Mouse (Mus musculus) neural tube, embryonic 14.5 days (tissue): Measurements from ENCODE around the gene Rala. TPM values are rescaled to one million over a fixed set of nuclear protein-coding genes. Genes with fewer than 3 reads are reported as not detected.

Experiments
- ATAC-seq: fragments of 200-750 bp; cut with Nextera tagmentation; 2 replicates; pipeline ENCODE4 v1.8.0; 2017; ENCODE audit warnings: low read depth, mild to moderate bottlenecking, moderate TSS enrichment, moderate library complexity
- H3K27ac ChIP-seq: fragments of 300-500 bp; sonication (generic); 2 replicates; pipeline ENCODE4 v1.5.1; 2014; ENCODE audit warnings: low read depth, mild to moderate bottlenecking, control low read depth, low read length, moderate library complexity, mixed read lengths
- H3K27me3 ChIP-seq: fragments of 300-500 bp; sonication (generic); 2 replicates; pipeline ENCODE4 v1.6.1; 2014; ENCODE audit warnings: low read length; ENCODE audit not compliant: control insufficient read depth, insufficient read depth
- H3K36me3 ChIP-seq: fragments of 300-500 bp; sonication (generic); 2 replicates; pipeline ENCODE4 v1.6.1; 2014; ENCODE audit warnings: low read length, mixed read lengths; ENCODE audit not compliant: control insufficient read depth, insufficient read depth
- H3K4me1 ChIP-seq: fragments of 300-500 bp; sonication (generic); 2 replicates; pipeline ENCODE4 v1.6.1; 2014; ENCODE audit warnings: low read length; ENCODE audit not compliant: control insufficient read depth, insufficient read depth
- H3K4me2 ChIP-seq: fragments of 300-500 bp; sonication (generic); 2 replicates; pipeline ENCODE4 v1.6.1; 2014; ENCODE audit warnings: mild to moderate bottlenecking, low read depth, low read length, control low read depth
- H3K4me3 ChIP-seq: fragments of 300-500 bp; sonication (generic); 2 replicates; pipeline ENCODE4 v1.5.1; 2014; ENCODE audit warnings: low read depth, low read length, control low read depth, mixed read lengths
- H3K9ac ChIP-seq: fragments of 300-500 bp; sonication (generic); replicated peaks from 2 replicates; pipeline ENCODE4 v1.6.1; 2014; ENCODE audit warnings: low read depth, mild to moderate bottlenecking, control low read depth, low read length, mixed read lengths
- H3K9me3 ChIP-seq: fragments of 300-500 bp; sonication (generic); 2 replicates; pipeline ENCODE4 v1.6.1; 2016; ENCODE audit warnings: low read length; ENCODE audit not compliant: control insufficient read depth
- WGBS: fragments of 180-500 bp; shearing (Covaris S2); extraction: QIAGEN DNeasy Blood & Tissue Kit; methylation state at CpG from one replicate; pipeline ENCODE4 v1.1.7; 2014; 5-methylcytosine and 5-hydroxymethylcytosine counted together
- polyA plus RNA-seq: library from polyadenylated mRNA; unstranded; fragments of >200 nt; fragmentation: Nextera tagmentation; extraction: Ambion mirVana; gene quantifications from 2 replicates; pipeline ENCODE4 v1.2.1, GENCODE M21; 2014

The Rala gene
- polyA plus RNA-seq, 1 experiment from 2014 or later, result 224 TPM

DNA sequence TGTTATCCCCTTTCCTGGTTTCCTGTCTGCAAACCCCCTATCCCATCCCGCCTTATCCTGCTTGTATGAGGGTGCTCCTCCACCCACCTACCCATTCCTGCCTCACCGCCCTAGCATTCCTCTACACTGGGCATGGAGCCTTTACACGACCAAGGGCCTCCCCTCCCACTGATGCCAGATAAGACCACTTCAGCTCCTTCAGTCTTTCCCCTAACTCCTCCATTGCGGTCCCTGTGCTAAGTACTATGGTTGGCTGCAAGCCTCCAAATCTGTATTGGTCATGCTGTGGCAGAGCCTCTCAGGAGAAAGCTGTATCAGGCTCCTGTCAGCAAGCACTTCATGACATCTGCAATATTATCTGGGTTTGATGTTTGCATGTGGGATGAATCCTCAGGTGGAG, 42.6 kb downstream of the Rala start:
- ATAC-seq, result no peak
- WGBS, result 91% methylated on average over 4 of the region's 4 CpGs
- no peak overlapping the region for H3K4me2 ChIP-seq
- no peaks in the 10 kb centered on the region for H3K9me3 ChIP-seq
- H3K9ac ChIP-seq, result no peak overlapping the region
- H3K4me1 ChIP-seq, result peaks cover 7% of the 10 kb centered on the region
- H3K27me3 ChIP-seq, result no peaks in the 10 kb centered on the region
- H3K36me3 ChIP-seq, result no peaks in the 10 kb centered on the region
- H3K27ac ChIP-seq, result no peak overlapping the region
- H3K4me3 ChIP-seq, result no peak overlapping the region

DNA sequence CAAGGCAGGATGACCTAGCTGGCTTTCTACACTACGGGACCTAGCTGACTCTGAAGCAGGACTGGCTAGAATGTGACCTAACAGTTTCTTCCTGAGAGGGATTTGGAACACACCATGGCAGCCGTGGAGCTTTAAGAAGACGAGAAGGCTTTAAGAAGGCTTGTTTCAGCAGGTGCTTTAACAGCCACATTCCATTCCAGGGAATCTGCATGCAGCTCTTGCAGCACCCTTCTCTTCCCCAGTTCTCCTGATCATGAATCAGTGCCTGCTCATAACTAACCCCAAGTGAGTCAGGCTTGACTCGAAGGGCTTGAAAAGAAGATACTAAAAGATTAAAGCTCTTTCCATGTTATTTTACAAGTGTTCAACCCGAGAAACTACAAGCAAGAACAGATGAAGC, 43.4 kb downstream of the Rala start:
- H3K36me3 ChIP-seq, result no peaks in the 10 kb centered on the region
- H3K9me3 ChIP-seq, result no peaks in the 10 kb centered on the region
- no peak overlapping the region for H3K27ac ChIP-seq
- H3K27me3 ChIP-seq, result no peaks in the 10 kb centered on the region
- no peak overlapping the region for H3K9ac ChIP-seq
- H3K4me3 ChIP-seq, result no peak overlapping the region
- 91% methylated on average over 5 of the region's 5 CpGs for WGBS
- no peak overlapping the region for H3K4me2 ChIP-seq
- H3K4me1 ChIP-seq, result peaks cover 7% of the 10 kb centered on the region
- no peak for ATAC-seq

DNA sequence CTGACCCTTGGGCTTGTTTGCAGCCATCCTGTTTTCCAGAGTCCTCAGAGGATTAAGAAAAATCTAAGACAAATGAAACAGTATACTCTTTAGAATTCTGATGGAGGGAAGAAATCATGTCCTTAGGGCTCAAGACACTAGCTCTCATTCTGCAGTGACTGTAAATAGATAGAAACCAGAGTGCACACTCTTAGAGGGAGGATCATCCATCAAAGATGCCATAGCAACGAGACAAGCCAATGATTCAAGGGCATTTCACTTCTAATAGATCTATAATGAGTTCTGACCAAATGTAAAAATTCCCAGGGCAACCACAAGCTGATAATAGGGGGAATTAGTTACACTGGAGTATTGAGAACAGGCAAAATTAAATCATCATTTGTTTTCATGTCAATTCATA, 47.0 kb downstream of the Rala start:
- Histone ChIP-seq H3K9ac (no peak overlapping the region), H3K4me1 (peaks cover 7% of the 10 kb centered on the region), H3K4me2 (no peak overlapping the region), H3K9me3 (no peaks in the 10 kb centered on the region), H3K27me3 (no peaks in the 10 kb centered on the region), H3K36me3 (peaks cover 11% of the 10 kb centered on the region; the same call in 1 of the 2 replicates), H3K27ac (no peak overlapping the region), H3K4me3 (no peak overlapping the region)
- no peak for ATAC-seq
- 14% methylated on average over 1 of the region's 1 CpGs for WGBS

DNA sequence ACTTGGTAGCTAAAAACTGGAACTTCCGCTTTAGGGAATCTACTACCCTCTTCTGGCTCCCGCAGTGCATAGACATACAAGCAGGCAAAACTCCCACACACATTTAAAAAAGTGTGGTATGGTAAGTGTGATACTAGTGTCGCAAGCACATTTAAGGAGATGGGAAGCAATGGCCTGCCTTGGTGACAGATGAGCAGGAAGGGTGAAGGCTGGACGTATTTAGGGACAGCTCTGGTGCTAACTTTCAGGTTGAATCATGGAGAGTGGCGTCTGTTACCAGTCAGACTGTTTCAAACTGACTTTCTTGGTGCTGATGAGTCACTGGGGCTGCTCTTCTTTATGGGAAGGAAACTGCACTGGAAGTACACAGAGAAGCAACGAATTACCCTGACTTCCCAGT, 52.5 kb downstream of the Rala start:
- Histone ChIP-seq H3K27me3 (no peaks in the 10 kb centered on the region), H3K36me3 (peaks cover 29% of the 10 kb centered on the region)

DNA sequence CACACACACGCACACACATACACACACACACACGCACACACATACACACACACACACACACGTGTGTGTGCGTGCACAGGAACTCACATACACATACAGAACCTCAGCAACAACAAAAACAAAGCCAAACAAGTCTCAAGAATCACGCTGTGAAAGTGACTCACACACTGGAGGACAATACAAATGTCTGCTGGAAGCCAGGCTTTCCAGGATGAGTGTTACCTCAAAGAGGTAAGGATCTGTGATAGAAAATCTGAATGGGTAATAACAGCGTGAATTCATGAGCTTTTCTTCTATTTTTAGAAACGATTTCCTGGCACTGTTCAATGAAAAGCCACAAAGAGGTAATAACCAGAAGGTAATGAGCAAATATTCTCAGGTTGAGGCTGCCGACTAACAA, 59.8 kb downstream of the Rala start:
- Histone ChIP-seq H3K4me3 (no peak overlapping the region), H3K9me3 (no peaks in the 10 kb centered on the region), H3K9ac (no peak overlapping the region), H3K27me3 (no peaks in the 10 kb centered on the region), H3K27ac (no peak overlapping the region), H3K4me1 (no peaks in the 10 kb centered on the region), H3K4me2 (no peak overlapping the region), H3K36me3 (peaks cover 13% of the 10 kb centered on the region; the same call in 1 of the 2 replicates)
- ATAC-seq, result no peak
- 71% methylated on average over 8 of the region's 8 CpGs for WGBS

More for the DNA sequence above, 52.5 kb downstream of the Rala start:
- Histone ChIP-seq H3K9ac (no peak overlapping the region), H3K4me2 (no peak overlapping the region), H3K4me3 (no peak overlapping the region), H3K27ac (no peak overlapping the region), H3K9me3 (no peaks in the 10 kb centered on the region), H3K4me1 (no peaks in the 10 kb centered on the region)
- 94% methylated on average over 6 of the region's 6 CpGs for WGBS
- ATAC-seq, result no peak

DNA sequence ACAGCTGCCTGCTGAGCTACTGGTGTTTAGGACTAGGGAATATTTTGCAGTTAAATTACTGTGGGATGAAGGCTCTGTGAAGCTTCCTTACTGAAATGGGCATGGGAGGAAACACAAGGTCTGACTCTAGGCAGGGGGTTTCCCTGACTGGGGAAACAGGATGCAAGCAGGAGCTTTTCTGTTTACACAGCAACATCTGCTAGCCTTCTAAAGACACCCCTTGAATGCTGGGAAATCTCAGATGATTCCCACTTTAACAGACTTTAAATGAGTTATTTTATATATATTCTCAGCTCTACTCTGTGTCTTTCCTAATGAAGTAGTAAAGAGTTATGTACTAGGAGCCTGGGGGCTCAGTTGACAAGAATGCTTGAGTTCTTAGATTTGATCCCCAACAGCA, 65.0 kb downstream of the Rala start:
- ATAC-seq, result no peak
- H3K36me3 ChIP-seq, result peaks cover 7% of the 10 kb centered on the region; the same call in 1 of the 2 replicates
- H3K27ac ChIP-seq, result no peak overlapping the region
- H3K27me3 ChIP-seq, result no peaks in the 10 kb centered on the region
- no peaks in the 10 kb centered on the region for H3K4me1 ChIP-seq
- no peak overlapping the region for H3K4me3 ChIP-seq
- no peak overlapping the region for H3K4me2 ChIP-seq
- H3K9ac ChIP-seq, result no peak overlapping the region
- no peaks in the 10 kb centered on the region for H3K9me3 ChIP-seq

DNA sequence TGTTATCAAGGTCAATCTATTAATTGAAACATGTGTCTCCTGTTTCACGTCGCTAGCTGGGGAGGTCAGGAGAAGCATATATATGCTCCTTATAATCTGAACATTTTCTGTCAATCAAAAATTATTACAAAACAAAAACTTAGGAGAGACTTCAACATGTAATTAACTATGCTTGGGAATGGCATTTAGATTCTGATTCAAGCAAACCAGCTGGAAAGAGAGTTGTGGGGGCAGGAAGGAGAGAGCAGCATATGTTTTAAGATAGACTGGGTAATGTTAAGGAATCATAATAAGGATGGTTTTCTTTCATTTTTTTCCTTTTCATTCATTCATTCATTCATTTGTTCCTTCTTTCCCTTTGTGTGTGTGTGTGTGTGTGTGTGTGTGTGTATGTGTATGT, 77.3 kb downstream of the Rala start:
- 92% methylated on average over 2 of the region's 2 CpGs for WGBS
- Histone ChIP-seq H3K9me3 (no peaks in the 10 kb centered on the region), H3K4me1 (no peaks in the 10 kb centered on the region), H3K9ac (no peak overlapping the region), H3K4me3 (no peak overlapping the region), H3K27ac (no peak overlapping the region), H3K36me3 (no peaks in the 10 kb centered on the region), H3K4me2 (no peak overlapping the region), H3K27me3 (no peaks in the 10 kb centered on the region)
- ATAC-seq, result no peak

DNA sequence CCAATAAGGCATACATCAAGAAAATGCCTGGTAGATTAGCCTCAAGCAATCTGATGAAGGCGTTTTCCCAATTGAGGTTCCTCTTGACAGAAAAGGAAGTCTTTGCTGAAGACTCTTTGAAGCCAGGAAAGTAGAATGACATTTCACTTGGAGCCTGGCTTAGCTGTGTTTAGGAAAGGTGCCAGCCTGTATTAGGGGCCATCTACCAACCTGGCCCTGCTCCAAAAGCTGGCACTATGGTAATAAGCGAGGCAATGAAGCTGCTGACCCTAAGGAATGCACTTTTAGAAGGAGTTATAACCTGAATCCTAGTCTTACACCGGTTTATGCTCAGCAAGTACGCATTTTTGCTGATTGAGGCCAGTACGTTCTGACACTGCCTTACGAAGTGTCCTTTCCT, 83.5 kb downstream of the Rala start:
- H3K9ac ChIP-seq, result no peak overlapping the region
- peaks cover 3% of the 10 kb centered on the region; the same call in 1 of the 2 replicates for H3K4me1 ChIP-seq
- H3K27me3 ChIP-seq, result no peaks in the 10 kb centered on the region
- H3K9me3 ChIP-seq, result no peaks in the 10 kb centered on the region
- no peak for ATAC-seq
- H3K27ac ChIP-seq, result no peak overlapping the region
- WGBS, result 92% methylated on average over 6 of the region's 6 CpGs
- no peak overlapping the region for H3K4me2 ChIP-seq
- H3K4me3 ChIP-seq, result no peak overlapping the region
- H3K36me3 ChIP-seq, result no peaks in the 10 kb centered on the region

DNA sequence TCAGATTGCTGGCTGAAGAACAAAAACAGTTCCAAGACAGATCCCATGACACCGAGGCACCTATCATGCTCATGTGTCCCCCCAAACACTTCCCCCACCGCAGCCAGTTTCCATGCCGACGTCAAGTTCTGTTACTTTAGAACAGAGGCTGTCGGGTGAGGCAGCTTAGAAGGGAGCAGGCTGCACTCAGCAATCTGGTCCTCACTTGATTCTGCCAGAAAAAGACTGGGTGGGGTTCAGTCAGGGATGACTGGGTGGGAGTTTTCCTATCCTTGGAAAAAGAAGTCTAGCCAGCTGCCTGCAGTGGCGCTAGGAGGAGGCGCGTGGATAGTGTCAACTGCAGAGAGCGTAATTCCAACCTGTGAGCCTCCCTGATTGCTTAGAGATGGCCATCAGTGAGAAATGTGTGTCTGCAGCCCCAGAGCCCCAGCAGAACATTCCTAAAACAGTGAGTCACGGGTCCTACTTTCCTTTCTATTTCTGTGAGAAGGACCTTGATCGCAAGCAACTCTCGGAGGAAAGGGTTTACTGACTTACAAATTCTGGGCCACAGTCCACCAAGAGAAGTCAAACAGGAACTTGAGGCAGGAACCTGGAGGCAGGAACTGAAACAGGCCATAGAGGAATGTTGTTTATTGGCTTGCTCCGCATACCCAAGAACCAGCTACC, 84.5 kb downstream of the Rala start:
- H3K27me3 ChIP-seq, result no peaks in the 10 kb centered on the region
- no peak overlapping the region for H3K9ac ChIP-seq
- no peaks in the 10 kb centered on the region for H3K9me3 ChIP-seq
- no peak overlapping the region for H3K27ac ChIP-seq
- 82% methylated on average over 13 of the region's 13 CpGs for WGBS
- H3K4me2 ChIP-seq, result no peak overlapping the region
- ATAC-seq, result no peak
- peaks cover 6% of the 10 kb centered on the region; the same call in 1 of the 2 replicates for H3K4me1 ChIP-seq
- no peak overlapping the region for H3K4me3 ChIP-seq
- no peaks in the 10 kb centered on the region for H3K36me3 ChIP-seq
